Mouse (Mus musculus): Measurements from ENCODE around the gene Prl5a1.

Gene Prl5a1

DNA sequence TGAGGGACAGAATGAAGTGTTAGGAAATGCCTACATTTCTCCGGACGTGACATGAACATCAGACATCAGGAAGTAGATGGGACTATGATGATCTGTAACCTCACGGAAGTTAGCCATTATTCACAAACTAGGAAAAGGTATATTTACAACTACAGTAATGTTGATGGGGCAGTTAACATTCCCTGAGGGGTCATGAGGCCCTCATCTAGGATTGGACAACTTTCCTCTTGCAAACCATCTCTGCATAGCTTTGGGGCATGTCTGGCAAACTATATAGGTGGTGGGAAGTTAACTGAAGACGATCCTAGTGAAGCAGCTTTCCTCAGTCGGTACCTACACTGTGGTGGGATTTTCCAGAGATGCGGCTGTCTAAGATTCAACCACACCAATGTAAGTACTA is at the start of gene Prl5a1:
Prl5a1 (plus strand) TSS at position 301 of the 400 bp plus-strand sequence.
- DNase-seq: no peak

DNA sequence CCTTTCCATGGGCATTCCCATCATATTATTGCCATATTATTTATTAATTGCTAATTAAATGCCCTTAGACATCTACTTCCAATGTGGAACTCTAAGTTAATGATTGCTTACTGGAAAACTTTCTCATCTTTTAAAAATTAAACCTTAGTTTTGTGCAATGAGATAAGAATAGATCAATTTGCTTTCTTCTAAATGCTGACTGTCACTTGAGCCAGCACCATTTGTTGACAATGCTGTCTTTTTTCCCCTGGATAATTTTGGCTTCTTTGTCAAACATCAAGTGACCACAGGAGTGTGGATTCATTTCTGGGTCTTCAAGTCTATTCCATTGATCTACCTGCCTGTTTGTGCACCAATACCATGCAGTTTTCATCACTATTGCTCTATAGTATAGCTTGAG is 46.1 kb upstream of the Prl5a1 start:
- no peak for DNase-seq

DNA sequence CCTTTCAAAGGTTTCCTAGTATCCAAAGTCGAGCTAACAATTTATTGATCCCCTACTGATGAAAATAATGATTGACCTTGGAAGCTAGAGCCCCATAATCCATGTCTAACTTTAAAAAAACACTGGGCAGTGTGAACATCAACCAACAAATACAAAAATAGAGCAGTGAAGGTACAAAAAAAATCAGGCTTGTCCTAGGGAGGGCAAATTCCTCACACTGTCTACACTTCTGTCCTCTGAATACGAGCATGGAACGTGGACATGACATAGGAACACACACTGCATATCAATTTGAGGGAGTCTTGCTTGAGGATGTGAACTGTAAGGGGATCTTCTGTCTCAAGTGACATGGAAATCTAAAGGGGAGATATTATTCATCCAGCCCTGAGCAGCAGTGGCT is 33.7 kb upstream of the Prl5a1 start:
- DNase-seq: no peak

DNA sequence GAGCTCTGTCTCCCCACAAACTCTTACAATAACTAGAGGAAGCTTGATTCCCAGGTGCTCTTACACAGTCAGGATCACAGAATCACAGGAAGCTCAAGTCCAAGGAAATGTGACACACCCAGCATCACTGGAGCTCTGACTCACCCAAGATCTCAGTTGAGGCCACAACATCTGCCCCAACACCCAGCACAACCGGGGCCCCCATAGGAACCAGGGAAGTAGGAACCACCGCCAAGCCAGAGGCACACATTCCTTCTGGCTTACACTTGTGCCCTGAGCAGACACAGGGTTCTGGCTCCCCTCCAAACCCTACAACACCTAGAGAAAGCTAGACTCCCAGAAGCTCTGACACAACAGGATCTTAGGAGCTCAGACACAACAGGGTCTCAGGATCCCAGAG is 9.5 kb upstream of the Prl5a1 start:
- DNase-seq: no peak

DNA sequence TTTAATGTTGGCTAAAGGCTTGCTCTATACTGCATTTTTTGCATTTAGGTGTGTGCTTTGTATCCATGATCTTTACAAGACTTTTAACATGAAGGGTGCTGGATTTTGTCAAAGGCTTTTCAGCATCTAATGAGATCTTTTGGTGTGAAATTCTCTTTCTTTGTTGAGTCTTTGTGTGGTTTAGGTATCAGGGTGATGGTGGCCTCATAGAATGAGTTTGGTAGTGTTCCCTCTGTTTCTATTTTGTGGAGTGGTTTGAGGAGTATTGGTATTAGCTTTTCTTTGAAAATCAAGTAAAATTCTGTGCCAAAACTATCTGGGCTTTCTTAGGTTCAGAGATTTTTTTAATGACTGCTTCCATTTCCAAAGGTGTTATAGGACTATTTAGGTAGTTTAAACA is 6.5 kb upstream of the Prl5a1 start:
- DNase-seq: no peak
